Mouse (Mus musculus) thymus, adult 2 months (tissue): Measurements from ENCODE around the gene Gm17018.

Source experiments
- CTCF ChIP-seq: fragments of 200-500 bp; IDR thresholded peaks from 2 replicates; pipeline ENCODE4 v1.5.1; 2012; ENCODE audit warnings: mild to moderate bottlenecking, control low read depth, low read length, moderate library complexity, borderline replicate concordance; ENCODE audit not compliant: control insufficient read depth, poor library complexity, insufficient read depth; ENCODE audit errors: extremely low read depth
- POLR2A ChIP-seq: fragments of 200-500 bp; IDR thresholded peaks from 2 replicates; pipeline ENCODE4 v1.6.1; 2012; ENCODE audit warnings: mild to moderate bottlenecking, low read length, control low read depth, moderate library complexity; ENCODE audit not compliant: control insufficient read depth, poor library complexity, insufficient read depth; ENCODE audit errors: extremely low read depth

DNA sequence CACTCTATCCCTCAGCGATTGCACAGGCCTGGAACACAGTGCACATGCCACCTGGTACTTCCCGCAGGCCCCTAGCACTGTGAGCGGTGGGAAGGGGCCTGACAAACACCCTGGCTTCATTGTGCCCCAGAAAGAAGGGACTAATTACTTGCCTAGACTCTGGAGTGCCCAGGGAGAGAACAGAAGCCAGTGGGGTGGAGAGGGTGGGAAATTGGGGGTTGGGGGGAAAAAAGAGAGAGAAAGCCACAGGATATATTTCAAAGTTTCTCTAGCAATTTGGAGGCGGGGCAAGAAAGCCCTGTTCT, 55.8 kb downstream of the Gm17018 start:
- TF ChIP-seq CTCF, result no peak
- TF ChIP-seq POLR2A, result no peak
